Mouse (Mus musculus) right cerebral cortex, adult 2 months (tissue): ENCODE measurements around the gene Cep72.
"Not testable (repeated sequence)": the region's sequence is repeated elsewhere in the genome, so short reads cannot be mapped to it uniquely, and the experiment has no call there.

ENCODE experiments used
- DNase-seq, 2 experiments: peaks; one replicate each; pipeline ENCODE4 v3.0.0; 2021 to 2022; ENCODE audit warnings: low spot score in 2 of 2

The Cep72 gene

DNA sequence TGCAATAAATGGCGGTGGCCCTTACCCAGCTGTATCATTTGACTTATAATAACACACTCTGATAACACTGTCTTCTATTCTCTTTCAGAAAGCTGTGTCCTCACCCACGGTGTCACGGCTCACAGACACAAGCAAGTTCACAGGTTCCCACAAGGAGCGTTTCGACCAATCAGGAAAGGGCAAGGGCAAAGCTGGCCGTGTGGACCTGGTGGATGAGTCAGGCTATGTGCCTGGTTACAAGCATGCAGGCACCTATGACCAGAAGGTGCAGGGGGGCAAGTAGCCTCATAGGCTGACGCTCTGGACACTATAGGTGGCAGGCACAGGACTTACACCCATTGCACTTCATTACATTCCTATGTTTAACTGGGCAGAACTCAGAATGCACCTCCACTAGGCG is 31.0 kb downstream of the Cep72 start:
- no peak for DNase-seq

DNA sequence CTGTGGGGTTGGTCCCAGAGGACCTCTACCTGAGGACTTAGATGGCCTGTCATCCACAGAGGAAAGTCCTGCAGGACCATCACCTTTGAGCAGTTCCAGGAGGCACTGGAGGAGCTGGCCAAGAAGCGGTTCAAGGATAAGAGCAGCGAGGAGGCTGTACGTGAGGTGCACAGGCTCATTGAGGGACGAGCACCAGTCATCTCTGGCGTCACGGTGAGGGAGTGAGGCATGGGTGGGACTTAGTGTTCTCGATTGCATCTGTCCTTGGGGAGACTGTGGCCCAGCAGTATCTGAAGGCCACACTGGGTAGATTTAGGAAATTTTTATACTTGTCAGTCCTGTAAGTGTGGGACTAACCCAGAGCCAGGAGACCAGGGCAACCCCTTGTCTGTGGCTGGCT is 31.4 kb downstream of the Cep72 start:
- no peak for DNase-seq

DNA sequence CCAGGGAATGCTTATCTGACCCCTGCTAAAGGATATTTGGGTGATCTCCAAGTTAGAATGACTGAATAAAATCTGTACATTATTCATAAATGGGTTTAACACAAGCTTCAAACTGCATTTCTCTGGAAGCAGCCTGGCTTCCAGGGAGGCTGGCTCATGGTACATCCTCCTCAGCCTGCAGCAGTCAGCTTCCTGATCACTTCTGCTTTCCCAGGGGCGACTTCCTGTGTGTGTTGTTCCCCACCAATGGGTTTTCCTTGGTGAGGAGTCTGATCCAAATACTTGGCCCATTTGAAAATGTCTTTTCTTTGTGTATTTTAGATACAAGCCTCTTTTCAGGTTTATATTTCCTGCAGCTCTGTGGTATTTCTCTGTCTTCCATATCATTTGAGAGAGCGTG is 33.1 kb downstream of the Cep72 start:
- no peak for DNase-seq

DNA sequence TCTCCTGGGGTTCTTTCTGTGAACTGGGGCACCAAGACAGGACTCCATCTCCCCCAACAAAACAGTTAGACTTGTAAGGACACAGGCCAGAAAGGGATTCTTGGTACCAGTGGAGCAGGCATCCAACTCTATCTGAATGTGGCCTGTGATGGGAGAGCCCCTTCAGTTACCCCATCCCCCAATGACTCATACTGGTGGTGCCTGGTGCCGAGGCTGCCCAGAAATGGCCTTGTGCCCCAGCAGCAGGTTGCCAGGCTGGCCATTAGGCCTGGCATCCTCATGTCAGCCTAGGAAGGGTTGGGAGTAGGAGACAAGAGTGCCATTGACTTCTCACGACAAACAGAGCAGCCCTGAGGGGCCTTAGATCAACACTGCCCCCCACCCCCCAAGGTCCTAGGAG is 34.0 kb downstream of the Cep72 start:
- DNase-seq = no peak

DNA sequence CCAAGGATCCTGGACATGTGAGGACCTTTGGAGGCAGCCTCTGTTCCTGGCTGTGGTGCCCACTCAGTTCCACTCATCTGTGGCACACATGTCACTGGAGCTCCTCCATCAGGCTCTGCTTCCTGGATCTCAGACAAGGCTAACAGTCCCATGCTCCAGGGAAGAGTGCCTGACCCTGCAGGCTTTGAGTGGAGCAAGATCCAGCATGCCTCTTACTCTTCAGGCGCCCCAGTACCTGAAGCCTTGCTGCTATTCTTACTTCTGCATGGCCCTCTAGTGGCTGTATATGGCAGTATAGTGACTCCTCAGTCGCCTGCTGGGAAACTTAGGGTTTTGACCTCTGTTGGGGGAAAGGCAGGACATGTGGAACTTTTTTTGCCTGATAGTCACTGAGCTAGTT is 35.9 kb downstream of the Cep72 start:
- peak; percentile 41 to 50 for DNase-seq

DNA sequence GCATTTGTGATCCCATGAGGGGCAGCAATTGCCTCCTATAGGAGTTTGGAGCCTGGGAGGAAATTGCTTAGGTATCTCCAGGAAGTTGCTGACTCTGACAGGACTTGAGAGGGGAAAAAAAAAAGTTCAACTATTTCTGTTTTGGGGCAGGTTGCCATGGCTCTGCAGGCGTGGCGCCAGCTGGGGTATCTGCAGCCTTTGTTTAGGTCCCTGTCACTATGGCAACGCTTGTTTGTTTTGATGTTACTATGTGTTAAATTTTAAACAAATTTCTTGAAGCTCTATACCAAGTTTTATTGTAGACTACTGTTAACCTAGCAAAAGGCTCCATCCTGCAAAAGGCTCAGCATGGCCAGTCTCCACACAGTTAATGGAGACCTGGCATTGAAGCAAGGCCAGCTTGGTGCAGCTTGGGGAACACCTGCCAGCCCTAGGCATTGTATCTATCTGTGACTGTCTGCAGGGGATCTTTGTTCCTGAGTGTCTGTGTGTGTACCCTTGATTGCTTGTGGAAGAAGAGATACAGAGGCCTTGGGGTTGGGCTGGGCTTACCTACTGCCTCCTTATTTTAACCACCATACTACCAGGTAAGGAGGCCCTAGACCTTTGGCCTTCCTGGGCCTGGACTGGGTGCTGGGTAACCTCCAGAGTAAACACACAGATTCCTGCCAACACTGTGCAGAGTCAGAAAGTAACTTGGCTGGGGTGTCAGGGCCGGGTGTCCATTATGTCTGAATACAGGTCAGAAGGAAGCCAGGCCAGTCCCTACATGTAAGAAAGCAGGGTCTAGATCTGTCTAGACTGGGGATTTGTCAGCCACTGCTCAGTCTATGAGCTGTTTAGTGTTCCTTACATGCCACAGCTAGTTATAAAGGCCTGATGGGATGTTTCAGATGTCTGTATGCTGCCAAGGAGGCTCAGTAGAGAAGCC is 36.7 kb downstream of the Cep72 start:
- no peak for DNase-seq

DNA sequence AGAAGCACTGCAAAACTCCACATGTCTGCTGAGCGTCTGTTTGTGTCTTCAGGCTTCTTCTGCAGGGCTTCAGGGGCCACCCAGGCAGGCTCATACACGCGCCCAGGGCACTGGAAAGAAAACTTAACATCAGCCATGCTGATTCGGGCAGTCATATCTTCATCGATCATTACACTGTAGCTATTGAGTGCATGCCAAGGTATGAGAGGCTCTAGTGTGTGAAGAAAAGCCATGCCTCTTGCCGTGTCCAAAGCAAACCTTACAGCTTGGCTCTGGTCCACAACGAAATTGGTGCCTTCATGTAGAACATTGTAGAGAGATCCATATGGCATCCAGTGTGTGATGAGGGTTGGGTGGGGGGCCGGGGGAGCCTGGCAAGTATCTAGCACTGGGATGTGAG is 43.1 kb downstream of the Cep72 start:
- not testable (repeated sequence) for DNase-seq

DNA sequence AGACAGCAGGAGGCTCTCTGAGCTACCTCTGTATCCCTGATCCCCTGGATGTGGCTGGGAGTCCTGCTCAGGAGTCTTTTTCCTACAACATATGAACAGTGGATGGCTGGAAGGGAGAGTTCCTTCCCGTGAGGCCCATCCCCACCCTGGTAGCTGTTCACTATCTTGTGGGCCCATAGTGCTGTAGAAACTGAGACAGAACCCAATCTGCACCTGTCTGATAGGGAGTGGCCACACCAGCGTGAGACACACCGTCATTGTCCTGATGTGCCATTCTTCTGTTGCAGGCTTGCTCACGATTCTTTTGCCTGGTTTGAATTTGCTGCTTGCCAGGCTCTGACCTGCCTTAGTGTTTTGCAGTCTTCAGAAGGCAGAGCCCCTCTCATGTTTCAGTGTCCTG is 44.7 kb downstream of the Cep72 start:
- DNase-seq = no peak

DNA sequence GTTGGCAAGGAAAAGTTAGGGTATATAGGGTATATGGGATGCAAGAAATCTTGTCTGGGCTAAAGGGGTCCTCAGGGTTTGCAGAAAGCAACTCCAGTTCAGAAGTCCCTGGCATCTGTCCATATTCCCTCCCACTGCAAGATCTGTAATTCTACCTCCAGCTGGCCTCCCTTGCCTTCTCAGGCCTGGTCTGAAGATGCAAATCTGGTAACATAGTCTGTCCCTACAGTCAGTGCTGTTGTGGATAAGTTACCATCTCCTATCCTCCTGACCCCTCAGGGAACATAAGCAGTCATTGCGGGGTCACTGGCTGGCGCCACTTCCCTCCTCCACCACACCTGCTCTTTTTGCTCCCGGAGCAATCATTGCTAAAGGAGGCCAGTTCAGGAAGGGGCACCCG is 46.2 kb downstream of the Cep72 start:
- DNase-seq = no peak

DNA sequence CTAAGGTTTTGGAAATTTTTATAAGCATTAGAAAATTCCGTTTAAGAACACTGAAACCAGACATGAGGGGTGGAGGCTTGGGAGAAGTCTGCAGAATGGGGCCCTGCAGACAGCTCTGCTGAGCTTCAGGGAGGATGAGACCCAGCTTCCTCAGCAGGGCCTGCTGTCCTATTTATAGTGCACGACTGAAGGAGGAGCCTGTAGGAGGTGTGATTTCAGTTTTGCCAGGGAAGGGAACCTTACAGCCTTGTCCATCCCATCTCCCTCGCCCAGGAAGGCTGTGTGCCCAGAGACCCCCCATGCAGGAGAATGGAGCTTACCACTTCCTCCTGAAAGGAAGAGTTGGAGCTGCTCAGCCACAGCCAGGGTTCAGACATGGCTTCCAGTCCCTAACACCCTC is 51.4 kb downstream of the Cep72 start:
- DNase-seq = peak; percentile 56 to 66

DNA sequence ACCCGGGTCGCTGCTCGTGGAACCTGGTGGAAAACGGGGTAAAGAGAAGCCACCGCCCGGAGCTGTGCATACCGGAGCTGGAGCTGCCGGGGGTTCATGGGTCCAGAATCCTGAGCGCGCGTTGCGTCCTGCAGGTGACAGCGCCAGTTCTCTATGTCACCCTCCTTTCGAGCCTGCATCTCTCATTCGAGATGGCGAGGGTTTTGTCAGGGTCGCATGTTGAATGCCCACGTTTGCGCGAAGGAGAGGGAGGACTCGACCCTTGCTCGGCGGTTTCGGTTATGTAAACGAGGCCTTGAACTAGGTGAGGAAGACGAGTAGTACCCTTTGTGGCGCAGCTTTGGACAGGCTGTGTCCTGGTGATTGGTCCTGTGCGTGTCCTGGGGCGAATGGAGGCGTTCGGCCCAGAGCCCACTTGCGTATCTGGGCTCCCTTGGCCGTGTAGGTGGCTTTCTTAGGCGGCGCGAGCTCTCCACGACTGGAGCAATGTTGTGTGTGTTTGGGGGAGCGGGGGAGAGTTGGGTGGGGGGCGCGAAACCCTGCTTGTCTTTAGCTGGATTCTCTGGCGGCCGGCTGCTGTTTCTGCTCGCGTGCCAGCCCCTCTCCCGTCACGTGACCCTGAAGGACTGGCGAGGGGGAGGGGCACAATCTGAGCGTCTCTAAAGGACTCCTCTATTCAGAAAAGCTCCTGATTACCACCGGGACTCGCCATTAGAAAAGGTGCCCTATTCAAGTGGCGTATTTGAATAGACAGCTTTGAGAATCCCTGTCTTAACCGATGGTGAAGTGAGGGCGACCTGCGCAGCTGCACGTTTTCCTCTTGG is 52.1 kb downstream of the Cep72 start:
- DNase-seq = peak; percentile 81 to 85

DNA sequence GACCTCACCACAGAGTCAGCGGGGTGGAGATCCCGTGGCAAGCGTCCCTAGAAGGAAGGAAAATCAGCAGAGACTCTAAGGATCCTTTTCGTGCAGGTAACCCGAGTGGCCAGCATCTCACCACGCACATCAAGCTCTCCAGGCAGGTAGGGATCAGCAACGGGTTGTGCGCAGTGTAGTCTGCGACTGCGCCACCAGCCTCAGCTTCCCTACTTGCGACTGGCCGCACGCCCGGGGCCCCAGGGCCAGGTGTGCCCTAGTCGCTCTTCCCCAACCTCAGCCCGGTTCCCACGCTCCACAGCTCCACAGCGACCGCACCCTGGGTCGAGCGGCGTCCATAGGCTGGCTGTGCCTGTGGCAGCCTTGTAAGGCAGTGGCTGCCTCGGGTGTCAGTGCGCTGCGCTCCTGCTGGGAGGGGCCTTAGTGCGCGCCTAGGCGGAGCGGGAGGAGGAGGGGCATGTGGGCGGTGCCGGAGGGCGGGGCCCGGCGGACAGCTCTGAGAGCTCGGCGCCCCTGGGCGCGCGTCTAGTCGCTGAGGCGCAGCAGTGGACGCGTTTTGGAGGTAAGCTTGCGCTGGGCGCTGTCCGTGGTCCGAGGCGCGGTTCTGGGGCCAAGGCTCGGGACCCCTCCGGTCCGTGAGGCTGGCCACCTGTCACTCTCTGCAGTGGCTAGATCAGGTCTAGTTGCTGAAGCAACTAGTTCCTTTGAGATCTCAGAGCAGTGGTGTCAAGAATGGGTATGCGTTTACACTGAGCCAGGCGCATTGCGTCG is 53.0 kb downstream of the Cep72 start, which contains the start of gene Tppp:
Gene Tppp, plus strand, starts transcription at position 460 of the 771 bp plus-strand sequence.
- DNase-seq = peak; percentile 94 to 95

DNA sequence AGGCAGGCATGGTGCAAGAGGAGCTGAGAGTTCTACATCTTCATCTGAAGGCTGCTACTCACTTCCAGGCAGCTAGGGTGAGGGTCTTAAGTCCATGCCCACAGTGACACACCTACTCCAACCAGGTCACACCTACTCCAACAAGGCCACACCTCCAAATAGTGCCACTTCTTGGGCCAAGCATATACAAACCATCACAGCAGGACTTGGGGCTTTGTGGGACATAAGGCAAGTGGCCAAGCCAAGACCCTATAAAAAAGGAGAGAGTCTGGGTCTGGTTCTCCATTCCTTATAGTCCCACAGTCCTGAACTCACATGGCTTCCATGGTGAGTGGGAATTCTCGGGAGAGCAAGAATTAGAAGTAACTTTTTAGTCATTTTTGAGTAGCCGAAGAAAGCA is 53.9 kb downstream of the Cep72 start:
- DNase-seq = not testable (repeated sequence)

DNA sequence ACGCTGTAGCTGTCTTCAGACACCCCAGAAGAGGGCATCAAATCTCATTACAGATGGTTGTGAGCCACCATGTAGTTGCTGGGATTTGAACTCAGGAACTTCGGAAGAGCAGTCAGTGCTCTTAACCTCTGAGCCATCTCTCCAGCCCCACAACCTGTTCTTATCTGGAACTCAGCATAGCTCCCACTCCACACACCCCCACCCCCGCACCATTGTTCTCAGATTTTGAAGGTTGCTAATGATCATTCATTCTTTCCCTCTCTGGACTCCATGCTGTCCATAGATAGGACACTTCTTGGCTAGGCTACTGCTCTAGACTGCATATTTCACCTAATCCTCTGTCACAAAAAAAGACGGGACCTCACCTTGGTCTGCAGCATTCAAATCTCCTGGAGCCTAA is 55.2 kb downstream of the Cep72 start:
- not testable (repeated sequence) for DNase-seq

DNA sequence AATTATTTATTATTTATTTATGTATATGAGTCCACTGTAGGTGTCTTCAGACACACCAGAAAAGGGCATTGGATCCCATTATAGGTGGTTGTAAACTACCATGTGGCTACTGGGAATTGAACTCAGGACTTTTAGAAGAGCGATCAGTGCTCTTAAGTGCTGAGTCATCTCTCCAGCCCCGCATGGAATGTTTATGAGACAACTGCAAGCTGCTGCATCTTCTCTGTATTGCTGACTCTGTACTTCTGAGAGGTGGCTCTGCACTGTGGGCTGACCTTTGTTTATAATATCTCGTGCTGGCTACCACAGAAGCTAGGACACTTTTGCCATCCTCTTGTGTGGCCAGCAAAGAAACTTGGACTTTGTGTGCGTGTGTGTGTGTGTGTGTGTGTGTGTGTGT is 60.6 kb downstream of the Cep72 start:
- DNase-seq = no peak

DNA sequence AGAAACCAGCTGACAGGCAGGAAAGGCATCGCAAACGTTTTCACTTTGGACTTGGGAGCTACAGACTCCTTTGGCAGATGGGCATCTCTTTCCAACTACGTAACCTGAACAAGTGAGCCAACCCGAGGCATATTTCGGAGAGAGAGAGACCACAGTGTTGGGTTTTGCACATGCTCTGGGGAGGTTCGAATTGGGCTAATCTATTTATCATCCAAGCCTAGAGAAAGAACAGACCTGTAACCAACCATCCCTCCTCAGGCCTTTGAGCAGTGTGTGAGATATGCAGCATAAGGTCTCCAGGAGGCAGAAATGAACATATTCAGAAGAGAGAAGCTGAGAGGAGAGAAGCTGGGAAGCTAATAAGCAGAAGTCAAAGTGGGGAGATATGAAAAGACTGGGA is 61.1 kb downstream of the Cep72 start:
- no peak for DNase-seq

DNA sequence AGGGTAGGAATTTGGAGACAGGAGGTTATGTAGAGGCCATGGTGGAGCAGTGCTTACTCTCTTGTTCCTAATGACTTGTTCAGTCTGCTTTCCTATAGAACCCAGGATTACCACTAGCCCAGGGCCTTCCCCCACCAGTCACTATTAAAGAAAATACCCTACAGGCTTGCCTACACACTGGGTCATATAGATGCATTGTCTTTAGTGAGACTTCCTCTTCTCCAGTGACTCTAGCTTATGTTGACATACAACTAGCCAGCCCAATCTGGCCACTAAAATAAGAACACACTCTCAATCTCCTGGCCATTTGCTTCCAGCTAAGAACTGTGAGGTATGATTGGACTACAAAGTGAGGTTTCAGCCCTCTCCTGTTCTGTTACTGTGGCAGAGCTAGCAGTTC is 61.6 kb downstream of the Cep72 start:
- DNase-seq = no peak

DNA sequence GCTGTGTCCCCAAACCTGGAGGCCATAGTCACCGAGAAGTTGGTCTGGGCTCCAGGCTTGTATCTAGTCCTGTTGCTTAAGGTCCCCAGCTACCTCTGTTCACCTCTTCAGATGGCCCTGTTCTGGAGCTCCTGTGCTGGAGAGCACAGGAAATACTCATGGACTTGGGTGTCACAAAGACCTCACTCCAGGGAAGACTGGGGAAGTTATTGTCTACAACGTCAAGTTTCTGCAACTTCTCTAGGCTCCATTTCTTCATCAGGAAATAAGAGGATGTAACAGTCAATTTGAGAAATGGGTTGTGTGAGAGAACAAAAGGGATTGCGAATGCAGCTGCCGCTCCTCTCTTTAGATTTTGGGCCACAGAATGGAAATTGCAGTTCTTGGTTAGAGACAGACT is 65.6 kb downstream of the Cep72 start:
- DNase-seq = no peak

DNA sequence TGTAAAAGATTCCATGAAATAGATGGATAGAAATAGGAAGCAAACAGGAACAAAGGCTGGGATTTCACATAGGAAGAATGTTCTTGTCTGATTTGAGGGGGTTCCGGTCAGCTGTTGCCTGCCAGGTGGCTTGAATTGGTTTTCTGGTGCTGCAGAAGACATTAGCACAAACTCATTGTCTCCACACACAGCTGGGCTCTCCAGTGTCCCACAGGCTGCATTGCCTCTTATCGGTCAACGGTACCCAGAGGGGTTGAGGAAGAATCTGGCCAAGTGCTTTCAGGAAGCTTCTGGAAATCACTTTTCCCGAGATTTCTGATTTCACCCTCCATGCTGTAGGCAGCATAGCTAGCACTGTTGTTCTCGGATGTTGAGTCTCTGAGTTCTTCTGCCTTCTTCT is 70.8 kb downstream of the Cep72 start:
- DNase-seq = no peak

DNA sequence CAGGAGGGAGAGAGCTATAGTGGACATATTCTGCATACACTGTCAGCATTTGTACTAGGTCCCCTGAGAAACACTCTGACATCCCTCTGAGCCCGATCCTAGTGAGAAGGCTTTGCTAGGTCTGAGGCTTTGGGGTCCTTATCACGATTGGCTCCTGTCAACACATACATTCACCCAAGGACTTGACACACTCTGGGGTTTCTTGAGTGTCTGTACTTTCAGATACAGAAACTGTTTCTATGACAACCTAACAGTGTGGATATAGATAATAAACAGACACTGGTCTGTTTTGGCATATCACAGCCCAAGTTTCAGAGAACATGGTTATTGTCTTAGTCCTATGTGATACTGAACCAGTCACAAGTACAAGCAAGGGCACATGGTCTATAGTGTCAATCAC is 71.3 kb downstream of the Cep72 start:
- DNase-seq = no peak

DNA sequence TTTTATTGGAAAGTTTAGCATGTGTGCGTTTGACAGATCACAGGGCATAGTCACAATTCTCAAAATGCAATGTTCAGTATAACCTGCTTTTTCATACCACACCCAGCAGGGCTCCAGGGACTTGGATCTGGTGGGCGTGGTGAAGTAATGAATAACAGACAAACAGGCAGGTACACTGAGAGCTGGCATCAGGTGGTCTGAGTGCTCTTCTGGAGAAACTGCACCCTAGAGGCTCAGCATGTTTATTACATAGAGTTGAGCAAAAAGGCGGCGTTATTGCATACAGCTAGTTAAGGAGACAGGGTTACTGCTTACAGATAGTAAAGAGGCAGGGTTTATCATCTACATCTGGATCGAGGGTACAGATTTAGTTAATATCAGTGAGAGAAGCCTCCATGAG is 71.8 kb downstream of the Cep72 start:
- DNase-seq = no peak
